Mouse (Mus musculus): Measurements from ENCODE around the gene Hmgcr. TPM values are rescaled to one million over a fixed set of nuclear protein-coding genes. Genes with fewer than 3 reads are reported as not detected.

Hmgcr gene
- 10 to 100 TPM; 80.4 to 92.1 TPM for total RNA-seq (2023)

DNA sequence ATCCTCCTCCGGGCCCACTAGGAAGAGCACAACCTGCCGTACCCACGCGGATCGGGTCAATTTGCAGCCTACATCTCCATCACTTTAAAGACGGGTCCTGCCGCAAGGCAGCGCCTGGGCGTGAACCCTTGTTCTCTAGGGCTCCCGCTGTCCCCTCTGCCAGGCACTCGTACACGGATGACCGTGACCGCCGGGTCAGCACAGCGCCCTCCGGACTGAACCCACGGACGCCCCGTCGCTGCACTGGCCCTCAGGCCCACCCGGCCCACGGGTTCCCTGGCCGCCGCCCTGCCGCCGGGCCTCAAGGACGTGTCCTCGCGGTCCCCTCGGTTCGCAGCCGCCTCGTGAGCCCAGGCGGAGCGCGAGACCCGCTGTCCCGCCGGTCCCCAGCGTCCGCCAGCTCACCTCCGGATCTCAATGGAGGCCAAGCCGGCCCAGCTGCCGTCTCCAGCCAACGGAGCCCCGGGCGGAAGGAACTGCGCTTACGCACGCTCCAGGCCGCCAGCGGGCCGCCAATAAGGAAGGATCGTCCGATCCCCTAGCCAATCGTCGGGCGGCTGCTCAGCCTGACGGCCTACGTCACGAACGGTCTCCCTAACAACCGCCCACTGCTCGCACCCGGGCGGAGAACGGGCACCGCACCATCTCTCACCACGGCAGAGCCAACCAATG, at the start of gene Hmgcr:
Gene Hmgcr (minus strand): TSS at position 531 of the 672 bp plus-strand sequence.

Other genes with a start within 250 kb of the Hmgcr start
- not detected for gene Ankdd1b, start 199.7 kb downstream of the Hmgcr start, total RNA-seq (2023)
- gene Gm17622, start 180.2 kb downstream of the Hmgcr start, total RNA-seq (2023): not detected
- gene Polk, start 128.4 kb downstream of the Hmgcr start, total RNA-seq (2023): 10 to 100 TPM; 11.8 to 14.6 TPM
- 10 to 100 TPM; 66.3 to 69.8 TPM for gene Col4a3bp, start 128.3 kb downstream of the Hmgcr start, total RNA-seq (2023)
- gene Ankrd31, start 77.3 kb upstream of the Hmgcr start, total RNA-seq (2023): not detected